Mouse (Mus musculus) bone marrow macrophage, adult 2 months (primary cell): Measurements from ENCODE around the gene Runx3.

Source experiments
- CTCF ChIP-seq: IDR thresholded peaks from 2 replicates; pipeline ENCODE4 v1.5.1; 2012; ENCODE audit warnings: low read depth, mild to moderate bottlenecking, low read length, moderate library complexity
- POLR2A ChIP-seq: IDR thresholded peaks from 2 replicates; pipeline ENCODE4 v1.6.1; 2012; ENCODE audit warnings: mild to moderate bottlenecking, low read depth, low read length, borderline replicate concordance

GRCm38 (mm10) chr4:135097910-135098891, 22.3 kb upstream of the Runx3 start:
- no peak for TF ChIP-seq CTCF
- TF ChIP-seq POLR2A, result no peak
